Mouse (Mus musculus): Measurements from ENCODE around the gene S100a5. TPM values are rescaled to one million over a fixed set of nuclear protein-coding genes. Genes with fewer than 3 reads are reported as not detected.
A peak's percentile ranks its signal among the peaks of the same experiment; 100 is the strongest.

S100a5 gene
- polyA plus RNA-seq, 1 experiment from 2014 or later, result not detected

GRCm38 (mm10) chr3:90640981-90641380 is 32.7 kb downstream of the S100a5 start:
- Histone ChIP-seq H3K4me2 (ENCODE audit: low read depth, low read length, severe bottlenecking) (no peak overlapping the region), H3K4me1 (replicated peaks; ENCODE audit: control insufficient read depth, insufficient read depth, low read length) (no peaks in the 10 kb centered on the region), H3K9ac (ENCODE audit: low read length) (no peak overlapping the region), H3K27ac (ENCODE audit: low read depth, low read length) (no peak overlapping the region), H3K36me3 (ENCODE audit: control insufficient read depth, insufficient read depth, low read length) (no peaks in the 10 kb centered on the region), H3K4me3 (ENCODE audit: low read depth, low read length) (no peak overlapping the region), H3K27me3 (ENCODE audit: control insufficient read depth, insufficient read depth, low read length) (no peaks in the 10 kb centered on the region), H3K9me3 (ENCODE audit: control insufficient read depth, low read length) (no peaks in the 10 kb centered on the region)
- WGBS, result 87% methylated on average over 7 of the region's 7 CpGs
- ATAC-seq (replicated peaks; ENCODE audit: low FRiP score), result no peak
- DNase-seq (ENCODE audit: low spot score), result no peak

- no peak overlapping the region for H3K27ac ChIP-seq (ENCODE audit: low read depth, low read length)
- H3K4me3 ChIP-seq (ENCODE audit: low read depth, low read length), result no peak overlapping the region
- H3K9ac ChIP-seq (ENCODE audit: low read length), result no peak overlapping the region
- no peaks in the 10 kb centered on the region for H3K27me3 ChIP-seq (ENCODE audit: control insufficient read depth, insufficient read depth, low read length)
- no peaks in the 10 kb centered on the region for H3K9me3 ChIP-seq (ENCODE audit: control insufficient read depth, low read length)
- DNase-seq (ENCODE audit: low spot score) (peak; percentile 59), ATAC-seq (replicated peaks; ENCODE audit: low FRiP score) (no peak)
- WGBS, result 56% methylated on average over 3 of the region's 3 CpGs
- H3K36me3 ChIP-seq (ENCODE audit: control insufficient read depth, insufficient read depth, low read length), result no peaks in the 10 kb centered on the region
- no peak overlapping the region for H3K4me2 ChIP-seq (ENCODE audit: low read depth, low read length, severe bottlenecking)
- H3K4me1 ChIP-seq (replicated peaks; ENCODE audit: control insufficient read depth, insufficient read depth, low read length), result no peaks in the 10 kb centered on the region
These were observed 35.9 kb downstream of the S100a5 start for GRCm38 (mm10) chr3:90644220-90644619.

- H3K27ac ChIP-seq (ENCODE audit: low read depth, low read length), result no peak overlapping the region
- DNase-seq (ENCODE audit: low spot score), result no peak
- H3K27me3 ChIP-seq (ENCODE audit: control insufficient read depth, insufficient read depth, low read length), result no peaks in the 10 kb centered on the region
- ATAC-seq (replicated peaks; ENCODE audit: low FRiP score), result no peak
- H3K9me3 ChIP-seq (ENCODE audit: control insufficient read depth, low read length), result no peaks in the 10 kb centered on the region
- H3K4me1 ChIP-seq (replicated peaks; ENCODE audit: control insufficient read depth, insufficient read depth, low read length), result no peaks in the 10 kb centered on the region
- H3K36me3 ChIP-seq (ENCODE audit: control insufficient read depth, insufficient read depth, low read length), result no peaks in the 10 kb centered on the region
- no peak overlapping the region for H3K4me2 ChIP-seq (ENCODE audit: low read depth, low read length, severe bottlenecking)
- WGBS, result 92% methylated on average over 1 of the region's 1 CpGs
- H3K9ac ChIP-seq (ENCODE audit: low read length), result no peak overlapping the region
- no peak overlapping the region for H3K4me3 ChIP-seq (ENCODE audit: low read depth, low read length)
These were observed 39.0 kb downstream of the S100a5 start for GRCm38 (mm10) chr3:90647291-90647690.

GRCm38 (mm10) chr3:90648981-90649380 is 40.7 kb downstream of the S100a5 start:
- no peak for DNase-seq (ENCODE audit: low spot score)
- no peaks in the 10 kb centered on the region for H3K27me3 ChIP-seq (ENCODE audit: control insufficient read depth, insufficient read depth, low read length)
- H3K4me3 ChIP-seq (ENCODE audit: low read depth, low read length), result no peak overlapping the region
- H3K27ac ChIP-seq (ENCODE audit: low read depth, low read length), result no peak overlapping the region
- no peaks in the 10 kb centered on the region for H3K4me1 ChIP-seq (replicated peaks; ENCODE audit: control insufficient read depth, insufficient read depth, low read length)
- no peaks in the 10 kb centered on the region for H3K9me3 ChIP-seq (ENCODE audit: control insufficient read depth, low read length)
- H3K4me2 ChIP-seq (ENCODE audit: low read depth, low read length, severe bottlenecking), result no peak overlapping the region
- no peak for ATAC-seq (replicated peaks; ENCODE audit: low FRiP score)
- H3K9ac ChIP-seq (ENCODE audit: low read length), result no peak overlapping the region
- H3K36me3 ChIP-seq (ENCODE audit: control insufficient read depth, insufficient read depth, low read length), result no peaks in the 10 kb centered on the region

- Histone ChIP-seq H3K9me3 (ENCODE audit: control insufficient read depth, low read length) (no peaks in the 10 kb centered on the region), H3K9ac (ENCODE audit: low read length) (no peak overlapping the region), H3K4me3 (ENCODE audit: low read depth, low read length) (no peak overlapping the region), H3K4me2 (ENCODE audit: low read depth, low read length, severe bottlenecking) (no peak overlapping the region), H3K36me3 (ENCODE audit: control insufficient read depth, insufficient read depth, low read length) (no peaks in the 10 kb centered on the region), H3K4me1 (replicated peaks; ENCODE audit: control insufficient read depth, insufficient read depth, low read length) (no peaks in the 10 kb centered on the region), H3K27ac (ENCODE audit: low read depth, low read length) (no peak overlapping the region), H3K27me3 (ENCODE audit: control insufficient read depth, insufficient read depth, low read length) (no peaks in the 10 kb centered on the region)
- ATAC-seq (replicated peaks; ENCODE audit: low FRiP score), result no peak
- DNase-seq (ENCODE audit: low spot score), result no peak
- WGBS, result 94% methylated on average over 2 of the region's 2 CpGs
These were observed 41.5 kb downstream of the S100a5 start for GRCm38 (mm10) chr3:90649832-90650231.

- peak; percentile 79 for DNase-seq (ENCODE audit: low spot score)
- WGBS, result 37% methylated on average over 5 of the region's 5 CpGs
- H3K36me3 ChIP-seq (ENCODE audit: control insufficient read depth, insufficient read depth, low read length), result no peaks in the 10 kb centered on the region
- no peak overlapping the region for H3K9ac ChIP-seq (ENCODE audit: low read length)
- H3K4me1 ChIP-seq (replicated peaks; ENCODE audit: control insufficient read depth, insufficient read depth, low read length), result no peaks in the 10 kb centered on the region
- no peaks in the 10 kb centered on the region for H3K27me3 ChIP-seq (ENCODE audit: control insufficient read depth, insufficient read depth, low read length)
- no peak overlapping the region for H3K27ac ChIP-seq (ENCODE audit: low read depth, low read length)
- ATAC-seq (replicated peaks; ENCODE audit: low FRiP score), result peak; percentile 82
- H3K4me2 ChIP-seq (ENCODE audit: low read depth, low read length, severe bottlenecking), result no peak overlapping the region
- H3K9me3 ChIP-seq (ENCODE audit: control insufficient read depth, low read length), result no peaks in the 10 kb centered on the region
- no peak overlapping the region for H3K4me3 ChIP-seq (ENCODE audit: low read depth, low read length)
These were observed 44.7 kb downstream of the S100a5 start for GRCm38 (mm10) chr3:90652878-90653508.

GRCm38 (mm10) chr3:90653717-90654116 is 45.4 kb downstream of the S100a5 start, which contains the start of gene S100a7a:
Gene S100a7a (plus strand): TSS chr3:90654017.
- Histone ChIP-seq H3K9me3 (ENCODE audit: control insufficient read depth, low read length) (no peaks in the 10 kb centered on the region), H3K36me3 (ENCODE audit: control insufficient read depth, insufficient read depth, low read length) (no peaks in the 10 kb centered on the region), H3K4me3 (ENCODE audit: low read depth, low read length) (no peak within 1 kb of the TSS), H3K27ac (ENCODE audit: low read depth, low read length) (no peak within 1 kb of the TSS), H3K27me3 (ENCODE audit: control insufficient read depth, insufficient read depth, low read length) (no peaks in the 10 kb centered on the region), H3K9ac (ENCODE audit: low read length) (no peak within 1 kb of the TSS), H3K4me2 (ENCODE audit: low read depth, low read length, severe bottlenecking) (no peak within 1 kb of the TSS), H3K4me1 (replicated peaks; ENCODE audit: control insufficient read depth, insufficient read depth, low read length) (no peaks in the 10 kb centered on the region)
- ATAC-seq (replicated peaks; ENCODE audit: low FRiP score) (no peak), DNase-seq (ENCODE audit: low spot score) (no peak)

GRCm38 (mm10) chr3:90657405-90657804 is 49.1 kb downstream of the S100a5 start:
- no peak for DNase-seq (ENCODE audit: low spot score)
- Histone ChIP-seq H3K27ac (ENCODE audit: low read depth, low read length) (no peak overlapping the region), H3K4me2 (ENCODE audit: low read depth, low read length, severe bottlenecking) (no peak overlapping the region), H3K4me1 (replicated peaks; ENCODE audit: control insufficient read depth, insufficient read depth, low read length) (no peaks in the 10 kb centered on the region), H3K9me3 (ENCODE audit: control insufficient read depth, low read length) (no peaks in the 10 kb centered on the region), H3K36me3 (ENCODE audit: control insufficient read depth, insufficient read depth, low read length) (no peaks in the 10 kb centered on the region), H3K27me3 (ENCODE audit: control insufficient read depth, insufficient read depth, low read length) (no peaks in the 10 kb centered on the region), H3K9ac (ENCODE audit: low read length) (no peak overlapping the region), H3K4me3 (ENCODE audit: low read depth, low read length) (no peak overlapping the region)
- no peak for ATAC-seq (replicated peaks; ENCODE audit: low FRiP score)
- WGBS, result 80% methylated on average over 4 of the region's 4 CpGs

- Histone ChIP-seq H3K27me3 (ENCODE audit: control insufficient read depth, insufficient read depth, low read length) (no peaks in the 10 kb centered on the region), H3K4me2 (ENCODE audit: low read depth, low read length, severe bottlenecking) (no peak overlapping the region), H3K9me3 (ENCODE audit: control insufficient read depth, low read length) (no peaks in the 10 kb centered on the region), H3K4me1 (replicated peaks; ENCODE audit: control insufficient read depth, insufficient read depth, low read length) (no peaks in the 10 kb centered on the region), H3K9ac (ENCODE audit: low read length) (no peak overlapping the region), H3K4me3 (ENCODE audit: low read depth, low read length) (no peak overlapping the region), H3K27ac (ENCODE audit: low read depth, low read length) (no peak overlapping the region), H3K36me3 (ENCODE audit: control insufficient read depth, insufficient read depth, low read length) (no peaks in the 10 kb centered on the region)
- ATAC-seq (replicated peaks; ENCODE audit: low FRiP score) (no peak), DNase-seq (ENCODE audit: low spot score) (no peak)
These were observed 51.2 kb downstream of the S100a5 start for GRCm38 (mm10) chr3:90659364-90660044.

Data from forebrain, embryonic 11.5 days (tissue).